Mouse (Mus musculus) forebrain, embryonic 16.5 days (tissue): ENCODE measurements around the gene Lrrc47. TPM values are rescaled to one million over a fixed set of nuclear protein-coding genes. Genes with fewer than 3 reads are reported as not detected.

Experiments used
- ATAC-seq: fragments of 200-750 bp; cut with Nextera tagmentation; 2 replicates; pipeline ENCODE4 v1.8.0; 2017; ENCODE audit warnings: mild to moderate bottlenecking, moderate library complexity
- H3K27ac ChIP-seq: fragments of 300-500 bp; sonication (generic); 2 replicates; pipeline ENCODE4 v1.5.1; 2014; ENCODE audit warnings: low read length, control low read depth
- H3K27me3 ChIP-seq: fragments of 300-500 bp; sonication (generic); replicated peaks from 2 replicates; pipeline ENCODE4 v1.6.1; 2014; ENCODE audit warnings: low read length; ENCODE audit not compliant: control insufficient read depth, insufficient read depth
- H3K36me3 ChIP-seq: fragments of 300-500 bp; sonication (generic); 2 replicates; pipeline ENCODE4 v1.6.1; 2014; ENCODE audit not compliant: control insufficient read depth, insufficient read depth
- H3K4me1 ChIP-seq: fragments of 300-500 bp; sonication (generic); replicated peaks from 2 replicates; pipeline ENCODE4 v1.6.1; 2014; ENCODE audit warnings: low read length; ENCODE audit not compliant: control insufficient read depth, insufficient read depth
- H3K4me2 ChIP-seq: fragments of 300-500 bp; sonication (generic); 2 replicates; pipeline ENCODE4 v1.6.1; 2014; ENCODE audit warnings: mild to moderate bottlenecking, low read length, control low read depth
- H3K4me3 ChIP-seq: fragments of 300-500 bp; sonication (generic); replicated peaks from 2 replicates; pipeline ENCODE4 v1.5.1; 2014; ENCODE audit warnings: mild to moderate bottlenecking, low read length, control low read depth
- H3K9ac ChIP-seq: fragments of 300-500 bp; sonication (generic); replicated peaks from 2 replicates; pipeline ENCODE4 v1.6.1; 2014; ENCODE audit warnings: low read depth, low read length, control low read depth
- H3K9me3 ChIP-seq: fragments of 300-500 bp; sonication (generic); 2 replicates; pipeline ENCODE4 v1.6.1; 2016; ENCODE audit warnings: low read length; ENCODE audit not compliant: control insufficient read depth
- WGBS: fragments of 180-500 bp; shearing (Covaris S2); extraction: QIAGEN DNeasy Blood & Tissue Kit; methylation state at CpG from one replicate; pipeline ENCODE4 v1.1.7; 2014; 5-methylcytosine and 5-hydroxymethylcytosine counted together
- polyA plus RNA-seq: library from polyadenylated mRNA; unstranded; fragments of >200 nt; fragmentation: Nextera tagmentation; extraction: Ambion mirVana; gene quantifications from 2 replicates; pipeline ENCODE4 v1.2.1, GENCODE M21; 2015

The Lrrc47 gene
- polyA plus RNA-seq, 1 experiment from 2014 or later, result 22.2 TPM

DNA sequence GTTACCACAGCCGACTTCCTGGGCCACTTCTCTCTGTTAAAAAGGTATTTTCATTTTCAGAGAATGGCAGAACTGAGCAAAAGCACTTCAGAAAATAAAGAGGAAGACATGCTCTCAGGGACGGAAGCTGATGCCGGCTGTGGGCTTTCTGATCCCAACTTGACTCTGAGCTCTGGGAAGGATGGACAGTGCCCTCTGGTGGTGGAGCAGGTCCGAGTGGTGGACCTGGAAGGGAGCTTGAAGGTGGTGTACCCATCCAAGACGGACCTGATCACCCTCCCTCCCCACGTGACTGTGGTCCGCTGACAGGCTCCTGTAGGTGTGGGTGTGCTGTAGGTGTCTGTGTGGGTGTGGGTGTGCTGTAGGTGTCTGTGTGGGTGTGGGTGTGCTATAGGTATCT is 8.0 kb downstream of the Lrrc47 start:
- H3K4me1 ChIP-seq, result no peaks in the 10 kb centered on the region
- no peak overlapping the region for H3K9ac ChIP-seq
- H3K27ac ChIP-seq, result no peak overlapping the region
- no peak overlapping the region for H3K4me2 ChIP-seq
- peaks cover 38% of the 10 kb centered on the region for H3K36me3 ChIP-seq
- H3K4me3 ChIP-seq, result no peak overlapping the region
- H3K9me3 ChIP-seq, result no peaks in the 10 kb centered on the region
- no peak for ATAC-seq
- H3K27me3 ChIP-seq, result peaks cover 3% of the 10 kb centered on the region; the same call in 1 of the 2 replicates
- WGBS, result 68% methylated on average over 7 of the region's 7 CpGs

DNA sequence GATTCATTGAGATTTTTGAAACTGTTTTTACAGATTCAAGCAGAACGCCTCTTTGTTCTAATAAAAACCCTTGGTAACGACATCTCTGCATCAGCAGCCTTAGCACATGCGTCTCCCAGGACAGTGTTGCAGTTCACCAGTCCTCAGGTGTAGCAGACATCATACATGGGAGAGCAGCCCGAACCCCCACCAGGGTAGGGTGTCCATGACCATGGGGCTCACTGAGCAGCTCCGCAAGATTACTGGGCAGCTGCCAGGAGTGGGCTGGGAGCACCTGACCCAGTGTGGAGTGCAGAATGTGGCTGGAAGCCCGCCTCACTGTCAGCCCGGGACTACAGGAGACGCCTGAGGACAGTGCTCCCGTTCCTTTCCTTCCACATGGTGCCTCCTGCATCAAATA is 9.9 kb downstream of the Lrrc47 start:
- WGBS, result 94% methylated on average over 9 of the region's 9 CpGs
- Histone ChIP-seq H3K4me2 (no peak overlapping the region), H3K36me3 (peaks cover 34% of the 10 kb centered on the region), H3K27me3 (peaks cover 10% of the 10 kb centered on the region), H3K9ac (no peak overlapping the region), H3K4me1 (peaks cover 7% of the 10 kb centered on the region), H3K9me3 (no peaks in the 10 kb centered on the region), H3K27ac (no peak overlapping the region), H3K4me3 (no peak overlapping the region)
- no peak for ATAC-seq

DNA sequence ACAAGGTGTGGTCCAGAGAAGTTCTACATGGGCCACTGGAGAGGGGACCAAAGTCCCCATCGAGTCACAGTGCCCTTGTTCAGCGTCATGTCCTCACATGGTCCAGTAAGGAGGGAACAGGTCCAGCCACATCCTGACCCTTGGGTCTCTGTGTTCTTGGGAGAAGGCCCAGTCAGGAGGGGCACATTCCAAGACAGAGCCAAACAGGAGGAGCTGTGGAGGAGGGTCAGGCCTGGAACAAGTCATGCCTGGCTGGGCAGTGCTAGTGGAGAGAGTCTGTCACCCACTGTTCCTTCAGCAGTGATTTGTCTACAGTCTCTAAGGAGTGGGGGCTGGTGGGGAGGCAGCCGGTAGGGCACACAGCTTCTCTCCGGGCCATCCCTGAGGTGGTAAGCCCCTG is 10.9 kb downstream of the Lrrc47 start:
- Histone ChIP-seq H3K27ac (no peak overlapping the region), H3K4me3 (no peak overlapping the region), H3K9me3 (no peaks in the 10 kb centered on the region), H3K4me2 (no peak overlapping the region), H3K36me3 (peaks cover 27% of the 10 kb centered on the region), H3K9ac (no peak overlapping the region), H3K27me3 (peaks cover 16% of the 10 kb centered on the region), H3K4me1 (peaks cover 7% of the 10 kb centered on the region)
- WGBS, result 84% methylated on average over 4 of the region's 4 CpGs
- ATAC-seq, result no peak

DNA sequence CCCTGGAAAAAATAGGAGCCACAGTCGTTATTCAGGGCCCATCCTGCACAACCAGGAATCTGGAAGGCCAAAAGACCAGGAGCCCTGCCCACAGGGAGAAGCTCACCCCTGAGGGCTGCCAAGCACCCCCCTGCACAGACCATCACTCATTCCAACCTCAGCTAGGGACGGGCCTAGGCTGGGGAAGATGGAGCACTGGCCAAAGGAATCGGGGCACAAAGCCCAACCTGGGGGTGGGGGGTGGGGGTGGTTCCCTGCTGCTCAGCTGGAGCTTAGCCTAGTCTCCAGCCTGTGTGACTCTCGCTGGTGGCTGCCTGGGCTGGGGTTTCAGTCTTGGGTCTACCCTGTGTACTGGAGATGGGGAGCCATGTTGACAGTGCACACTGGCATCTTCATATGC is 11.3 kb downstream of the Lrrc47 start:
- H3K4me3 ChIP-seq, result no peak overlapping the region
- H3K4me2 ChIP-seq, result no peak overlapping the region
- 24% methylated on average over 4 of the region's 4 CpGs for WGBS
- H3K27me3 ChIP-seq, result peaks cover 16% of the 10 kb centered on the region
- H3K9ac ChIP-seq, result no peak overlapping the region
- ATAC-seq, result no peak
- H3K36me3 ChIP-seq, result peaks cover 26% of the 10 kb centered on the region
- H3K27ac ChIP-seq, result no peak overlapping the region
- H3K4me1 ChIP-seq, result peaks cover 7% of the 10 kb centered on the region
- no peaks in the 10 kb centered on the region for H3K9me3 ChIP-seq

DNA sequence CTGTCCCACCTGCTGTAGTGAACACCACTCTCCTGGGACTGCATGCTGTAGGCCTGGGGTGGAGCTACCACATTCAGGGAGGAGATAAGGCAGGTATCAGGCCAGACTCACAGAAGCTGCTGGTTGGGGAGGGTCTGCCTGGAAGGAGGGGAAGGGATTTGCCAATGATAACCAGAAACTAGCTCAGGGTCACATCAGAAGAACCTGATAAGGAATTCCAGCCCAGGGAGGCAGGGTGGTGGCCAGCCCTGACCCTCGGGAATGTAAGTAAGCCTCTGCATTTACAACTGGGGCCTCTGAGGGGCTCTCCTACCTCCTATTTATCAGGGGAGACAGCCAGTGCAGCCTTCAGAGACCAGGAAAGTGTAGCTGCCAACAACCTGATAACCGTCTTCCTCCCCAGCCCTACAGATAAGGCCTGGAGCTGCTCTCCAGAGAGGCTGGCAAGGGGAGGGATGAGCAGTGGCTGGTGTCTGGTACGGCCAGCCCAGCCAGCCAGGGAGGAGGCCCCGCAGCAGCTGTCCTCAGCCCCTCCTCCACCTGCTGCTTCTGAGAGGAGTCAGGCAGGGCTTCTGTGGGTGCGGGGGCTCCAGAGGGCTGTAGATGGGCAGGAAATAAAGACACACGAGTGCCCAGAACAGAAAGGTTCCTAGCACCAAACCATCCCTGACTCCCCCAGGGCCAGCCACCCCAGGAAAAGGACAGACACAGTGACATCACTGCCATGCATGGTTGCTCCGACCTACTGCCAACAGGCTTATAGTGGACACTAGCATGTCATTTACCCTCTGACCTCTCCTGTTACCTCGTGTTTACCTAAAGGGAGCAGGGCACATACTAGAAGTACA is 12.4 kb downstream of the Lrrc47 start:
- Histone ChIP-seq H3K27ac (no peak overlapping the region), H3K9ac (no peak overlapping the region)
- WGBS, result 30% methylated on average over 8 of the region's 8 CpGs

DNA sequence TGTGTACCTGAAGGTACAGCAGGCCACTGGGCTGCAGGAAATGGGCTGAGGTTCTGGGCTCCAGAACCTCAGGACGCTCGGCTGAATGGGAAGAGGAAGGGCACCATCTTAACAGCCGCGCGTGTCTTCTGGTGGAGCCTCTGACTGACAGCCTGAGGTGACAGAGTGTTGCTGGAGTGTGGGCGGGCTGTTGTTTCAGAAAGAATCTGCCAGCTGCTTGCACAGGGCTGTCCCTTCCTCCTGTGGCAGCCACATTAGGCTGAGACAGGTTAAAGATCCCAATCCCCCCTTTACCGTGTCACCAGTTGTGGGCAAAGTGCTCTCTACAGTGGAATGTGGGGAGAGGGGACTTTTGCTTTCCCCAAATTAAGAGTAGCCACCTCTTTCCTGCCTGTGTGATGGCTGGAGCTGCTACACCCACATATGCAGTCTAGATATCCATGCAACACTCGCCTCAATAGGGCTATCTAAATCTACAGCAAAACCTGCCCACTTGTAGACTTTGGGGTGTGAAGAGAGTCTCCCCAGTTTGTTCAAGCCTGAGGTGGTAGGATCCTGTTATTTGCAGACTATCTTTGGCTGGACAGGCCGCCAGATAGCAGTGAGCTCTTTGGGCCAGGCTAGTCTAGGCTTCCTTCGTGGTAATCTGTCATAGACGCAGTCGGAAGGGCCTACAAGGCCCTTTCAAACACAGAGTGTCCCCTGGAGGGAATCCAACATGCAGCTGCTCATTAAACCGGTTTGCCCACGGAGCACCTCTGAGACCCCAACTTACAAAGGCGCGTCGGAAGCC is 13.4 kb downstream of the Lrrc47 start:
- Histone ChIP-seq H3K4me3 (no peak overlapping the region), H3K4me2 (no peak overlapping the region), H3K36me3 (peaks cover 14% of the 10 kb centered on the region; the same call in 1 of the 2 replicates), H3K9me3 (no peaks in the 10 kb centered on the region), H3K4me1 (peaks cover 7% of the 10 kb centered on the region), H3K27ac (no peak overlapping the region), H3K27me3 (peaks cover 16% of the 10 kb centered on the region), H3K9ac (no peak overlapping the region)
- 37% methylated on average over 17 of the region's 17 CpGs for WGBS
- no peak for ATAC-seq

More for the DNA sequence above, 12.4 kb downstream of the Lrrc47 start:
- Histone ChIP-seq H3K4me2 (no peak overlapping the region), H3K9me3 (no peaks in the 10 kb centered on the region), H3K36me3 (peaks cover 20% of the 10 kb centered on the region), H3K4me1 (peaks cover 7% of the 10 kb centered on the region), H3K4me3 (no peak overlapping the region), H3K27me3 (peaks cover 16% of the 10 kb centered on the region)
- no peak for ATAC-seq

DNA sequence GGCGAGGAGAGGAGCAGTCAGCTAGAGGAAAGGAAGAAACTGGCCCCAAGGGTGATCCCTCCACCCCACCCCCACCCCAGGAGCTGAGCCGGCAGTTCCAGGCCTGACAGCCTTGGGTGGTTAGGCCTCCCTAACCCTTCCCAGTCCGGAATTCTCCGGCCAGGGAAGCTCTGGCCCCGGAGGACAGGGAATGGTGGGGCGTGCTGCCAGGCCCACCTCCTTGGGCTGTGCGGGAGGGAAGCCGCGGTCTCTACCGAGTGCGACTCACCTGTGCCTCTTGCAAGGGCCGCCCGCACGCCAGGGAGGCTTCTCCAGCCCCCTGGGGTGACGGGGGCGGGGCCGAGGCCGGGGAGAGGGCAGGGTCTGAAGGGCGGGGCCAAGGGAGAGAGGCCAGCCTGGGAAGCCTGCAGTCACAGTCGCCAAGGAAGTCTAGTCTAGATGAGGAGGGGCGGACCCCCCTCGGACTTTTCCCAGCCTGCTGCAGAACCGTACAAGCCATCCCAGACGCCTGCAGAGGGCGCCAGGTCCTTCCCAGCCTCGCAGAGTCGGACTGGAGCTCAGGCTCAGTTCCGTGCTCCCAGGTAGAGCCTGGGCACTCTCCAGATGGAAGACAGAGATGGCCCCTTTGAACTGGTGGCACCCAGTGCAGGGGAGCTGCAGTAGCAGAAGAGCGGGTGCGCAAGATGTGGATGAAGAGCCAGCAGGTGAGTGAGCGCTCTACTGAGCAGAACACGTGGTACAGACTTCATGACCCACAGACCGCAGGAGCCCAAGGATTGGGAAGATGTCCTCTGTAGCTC is 14.3 kb downstream of the Lrrc47 start, which contains the start of gene Smim1:
TSS of gene Smim1 (minus strand) at position 590 of the 800 bp plus-strand sequence.
- no peak within 1 kb of the TSS for H3K27ac ChIP-seq
- peak within 1 kb of the TSS; percentile 18 for H3K4me3 ChIP-seq
- peaks cover 9% of the 10 kb centered on the region; the same call in 1 of the 2 replicates for H3K36me3 ChIP-seq
- peak within 1 kb of the TSS; percentile 42 for H3K4me2 ChIP-seq
- no peaks in the 10 kb centered on the region for H3K9me3 ChIP-seq
- peak; percentile 41 for ATAC-seq
- 1% methylated on average over 33 of the region's 33 CpGs for WGBS
- H3K9ac ChIP-seq, result no peak within 1 kb of the TSS; the same call in 1 of the 2 replicates
- H3K27me3 ChIP-seq, result peaks cover 16% of the 10 kb centered on the region
- peaks cover 7% of the 10 kb centered on the region for H3K4me1 ChIP-seq

DNA sequence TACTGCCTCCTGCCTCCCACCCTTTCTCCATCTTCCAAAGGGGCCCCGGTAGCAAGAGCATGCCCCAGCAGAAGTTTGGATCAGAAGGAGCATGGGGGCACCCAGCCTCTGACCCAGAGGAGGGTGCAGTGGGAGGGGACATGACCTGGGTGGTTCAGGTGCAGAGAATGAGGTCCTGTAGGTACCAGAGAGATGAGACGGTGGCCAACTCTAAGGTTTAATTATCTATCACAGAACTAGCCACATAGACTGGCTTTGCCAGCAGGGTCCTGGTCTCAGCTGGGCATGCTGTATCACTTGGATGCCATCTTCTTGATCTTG is 14.9 kb downstream of the Lrrc47 start:
- H3K4me1 ChIP-seq, result peaks cover 7% of the 10 kb centered on the region
- no peak overlapping the region for H3K27ac ChIP-seq
- H3K4me3 ChIP-seq, result no peak overlapping the region; the same call in 1 of the 2 replicates
- no peak overlapping the region for H3K9ac ChIP-seq
- peaks cover 8% of the 10 kb centered on the region; the same call in 1 of the 2 replicates for H3K36me3 ChIP-seq
- H3K27me3 ChIP-seq, result peaks cover 16% of the 10 kb centered on the region
- no peak for ATAC-seq
- 26% methylated on average over 2 of the region's 2 CpGs for WGBS
- no peaks in the 10 kb centered on the region for H3K9me3 ChIP-seq
- 0 out of 2 replicates have a peak overlapping the region, but pooled peaks have one; percentile 42 for H3K4me2 ChIP-seq

DNA sequence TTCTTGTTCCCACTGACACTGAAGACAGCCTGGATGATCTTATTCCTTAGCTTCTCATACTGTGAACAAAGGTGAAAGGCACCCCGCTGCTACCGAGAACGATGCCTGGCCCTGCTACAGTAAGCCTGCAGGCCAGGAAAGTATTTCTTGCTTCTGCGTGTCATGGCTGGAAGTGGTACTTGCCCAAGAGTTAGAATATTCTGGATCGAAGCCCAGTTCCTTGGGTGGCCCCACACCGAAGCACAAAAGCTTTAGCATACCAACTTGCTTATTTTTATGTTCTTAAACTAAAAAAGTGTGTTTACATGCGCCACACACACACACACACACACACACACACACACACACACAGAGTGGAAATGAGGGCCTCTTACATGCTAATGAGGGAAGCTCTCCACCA is 16.5 kb downstream of the Lrrc47 start:
- Histone ChIP-seq H3K27me3 (peaks cover 16% of the 10 kb centered on the region), H3K27ac (no peak overlapping the region), H3K9me3 (no peaks in the 10 kb centered on the region), H3K36me3 (no peaks in the 10 kb centered on the region), H3K4me3 (no peak overlapping the region), H3K4me2 (no peak overlapping the region), H3K4me1 (peaks cover 7% of the 10 kb centered on the region), H3K9ac (no peak overlapping the region)
- no peak for ATAC-seq
- WGBS, result 69% methylated on average over 7 of the region's 7 CpGs
